Mouse (Mus musculus) forebrain, embryonic 16.5 days (tissue): Measurements from ENCODE around the gene Lcmt2. TPM values are rescaled to one million over a fixed set of nuclear protein-coding genes. Genes with fewer than 3 reads are reported as not detected.

Source experiments
- ATAC-seq: fragments of 200-750 bp; cut with Nextera tagmentation; 2 replicates; pipeline ENCODE4 v1.8.0; 2017; ENCODE audit warnings: mild to moderate bottlenecking, moderate library complexity
- H3K27ac ChIP-seq: fragments of 300-500 bp; sonication (generic); 2 replicates; pipeline ENCODE4 v1.5.1; 2014; ENCODE audit warnings: low read length, control low read depth
- H3K27me3 ChIP-seq: fragments of 300-500 bp; sonication (generic); replicated peaks from 2 replicates; pipeline ENCODE4 v1.6.1; 2014; ENCODE audit warnings: low read length; ENCODE audit not compliant: control insufficient read depth, insufficient read depth
- H3K36me3 ChIP-seq: fragments of 300-500 bp; sonication (generic); 2 replicates; pipeline ENCODE4 v1.6.1; 2014; ENCODE audit not compliant: control insufficient read depth, insufficient read depth
- H3K4me1 ChIP-seq: fragments of 300-500 bp; sonication (generic); replicated peaks from 2 replicates; pipeline ENCODE4 v1.6.1; 2014; ENCODE audit warnings: low read length; ENCODE audit not compliant: control insufficient read depth, insufficient read depth
- H3K4me2 ChIP-seq: fragments of 300-500 bp; sonication (generic); 2 replicates; pipeline ENCODE4 v1.6.1; 2014; ENCODE audit warnings: mild to moderate bottlenecking, low read length, control low read depth
- H3K4me3 ChIP-seq: fragments of 300-500 bp; sonication (generic); replicated peaks from 2 replicates; pipeline ENCODE4 v1.5.1; 2014; ENCODE audit warnings: mild to moderate bottlenecking, low read length, control low read depth
- H3K9ac ChIP-seq: fragments of 300-500 bp; sonication (generic); replicated peaks from 2 replicates; pipeline ENCODE4 v1.6.1; 2014; ENCODE audit warnings: low read depth, low read length, control low read depth
- H3K9me3 ChIP-seq: fragments of 300-500 bp; sonication (generic); 2 replicates; pipeline ENCODE4 v1.6.1; 2016; ENCODE audit warnings: low read length; ENCODE audit not compliant: control insufficient read depth
- WGBS: fragments of 180-500 bp; shearing (Covaris S2); extraction: QIAGEN DNeasy Blood & Tissue Kit; methylation state at CpG from one replicate; pipeline ENCODE4 v1.1.7; 2014; 5-methylcytosine and 5-hydroxymethylcytosine counted together
- polyA plus RNA-seq: library from polyadenylated mRNA; unstranded; fragments of >200 nt; fragmentation: Nextera tagmentation; extraction: Ambion mirVana; gene quantifications from 2 replicates; pipeline ENCODE4 v1.2.1, GENCODE M21; 2015

Gene Lcmt2
- polyA plus RNA-seq, 1 experiment from 2014 or later = 23.9 TPM

DNA sequence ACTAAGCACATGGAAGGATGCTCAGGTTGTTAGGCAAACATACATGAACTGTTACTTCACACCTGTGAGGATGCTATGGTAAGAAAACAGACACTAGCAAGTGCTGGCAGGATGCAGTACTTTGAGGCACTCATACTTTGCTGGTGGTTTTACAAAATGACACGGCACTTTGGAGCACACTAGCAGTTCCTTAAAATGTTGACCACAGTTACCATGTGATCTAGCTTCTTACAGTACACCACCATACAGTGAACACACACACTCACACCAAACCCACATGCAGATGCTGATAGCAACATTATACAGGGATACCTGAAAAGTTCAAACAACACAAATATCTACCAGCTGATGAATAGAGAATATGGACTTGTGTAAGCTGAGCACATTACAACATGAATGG lies 57.8 kb downstream of the Lcmt2 start:
- H3K4me3 ChIP-seq = no peak overlapping the region
- WGBS = 94% methylated on average over 1 of the region's 1 CpGs
- ATAC-seq = no peak
- H3K4me2 ChIP-seq = no peak overlapping the region
- H3K27ac ChIP-seq = no peak overlapping the region
- H3K36me3 ChIP-seq = no peaks in the 10 kb centered on the region
- no peaks in the 10 kb centered on the region for H3K4me1 ChIP-seq
- H3K9ac ChIP-seq = no peak overlapping the region
- H3K9me3 ChIP-seq = no peaks in the 10 kb centered on the region
- no peaks in the 10 kb centered on the region for H3K27me3 ChIP-seq

Other genes with a start within 250 kb of the Lcmt2 start
- 39.1 and 42.3 TPM in 2 replicates for gene Ubr1, start 169.9 kb downstream of the Lcmt2 start, polyA plus RNA-seq
- 8.5 and 10.4 TPM in 2 replicates for gene Tmem62, start 163.6 kb downstream of the Lcmt2 start, polyA plus RNA-seq
- gene Ccndbp1, start 132.2 kb downstream of the Lcmt2 start, polyA plus RNA-seq = 79.1 and 79.3 TPM in 2 replicates
- 0.09 and 0.23 TPM in 2 replicates for gene Epb42, start 103.6 kb downstream of the Lcmt2 start, polyA plus RNA-seq
- gene Tgm5, start 54.8 kb downstream of the Lcmt2 start, polyA plus RNA-seq = 0.09 TPM in 1 of 2 replicates, not detected in the other
- not detected in 2 replicates for gene Tgm7, start 30.9 kb downstream of the Lcmt2 start, polyA plus RNA-seq
- gene Adal, start 225 bp downstream of the Lcmt2 start, polyA plus RNA-seq = 36.1 and 37.1 TPM in 2 replicates
- gene Tubgcp4, start 30.0 kb upstream of the Lcmt2 start, polyA plus RNA-seq = 58.9 and 73.8 TPM in 2 replicates
- 9.3 and 11.5 TPM in 2 replicates for gene Zscan29, start 30.5 kb upstream of the Lcmt2 start, polyA plus RNA-seq
- 181 and 209 TPM in 2 replicates for gene Trp53bp1, start 130.8 kb upstream of the Lcmt2 start, polyA plus RNA-seq
- gene Map1a, start 148.9 kb upstream of the Lcmt2 start, polyA plus RNA-seq = 10.9 and 13.3 TPM in 2 replicates
- gene Ppip5k1, start 214.7 kb upstream of the Lcmt2 start, polyA plus RNA-seq = 14.3 and 22.4 TPM in 2 replicates
- 26.3 and 35.7 TPM in 2 replicates for gene Ckmt1, start 217.1 kb upstream of the Lcmt2 start, polyA plus RNA-seq
- not detected in 2 replicates for gene Strc, start 246.5 kb upstream of the Lcmt2 start, polyA plus RNA-seq